Mouse (Mus musculus) CD4-positive, CD25-positive, alpha-beta regulatory T cell, adult 4 months (primary cell): Measurements from ENCODE around the gene Rassf3. TPM values are rescaled to one million over a fixed set of nuclear protein-coding genes. Genes with fewer than 3 reads are reported as not detected.

Experiments
- ATAC-seq: one replicate; pipeline ENCODE4 v1.8.0; 2017
- polyA plus RNA-seq, 2 experiments: library from polyadenylated mRNA; unstranded; fragments of 100-300 nt; shearing (Covaris generic); gene quantifications; one replicate each; pipeline ENCODE4 v1.2.1; 2017

Rassf3 gene
- polyA plus RNA-seq: 1 to 10 TPM; 5.4 to 5.5 TPM

DNA sequence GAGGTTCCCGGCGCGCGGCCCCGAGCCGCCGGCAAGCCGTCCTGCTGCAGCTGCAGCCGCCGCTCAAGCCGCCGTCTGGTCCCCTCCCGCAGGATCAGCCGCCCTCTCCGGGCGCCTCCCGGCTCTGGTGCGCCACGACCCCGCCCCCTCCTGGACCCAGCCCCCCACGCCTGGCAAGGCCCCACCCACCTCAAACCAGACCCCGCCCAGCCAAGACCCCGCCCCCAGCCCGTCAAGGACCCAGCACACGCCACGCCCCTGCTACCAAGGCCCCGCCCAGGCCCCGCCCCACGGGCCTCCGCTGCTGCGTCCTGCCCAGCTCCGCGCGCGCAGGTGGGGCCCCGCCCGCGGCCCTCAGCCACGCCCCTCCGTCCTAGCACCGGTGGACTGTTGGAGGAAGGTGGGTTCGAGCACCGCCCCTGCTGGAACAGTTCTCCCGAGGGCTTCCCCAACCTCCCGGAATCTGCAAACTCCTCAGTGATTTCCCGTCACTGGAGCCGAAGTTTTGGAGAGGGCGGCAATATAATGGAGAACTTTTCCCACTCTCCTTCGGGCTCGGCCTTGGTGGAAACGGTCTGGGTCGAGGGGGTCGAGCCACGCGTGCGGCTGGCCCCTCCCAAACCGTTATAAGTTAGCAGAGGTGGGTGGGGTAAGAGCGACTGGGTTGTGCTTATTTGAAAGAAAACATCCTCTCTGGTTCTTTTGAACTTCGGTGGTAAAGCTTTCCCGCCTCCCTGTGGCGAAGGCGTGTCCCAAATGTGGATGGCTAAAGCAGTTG is at the start of gene Rassf3:
Rassf3 (minus strand) TSS at position 158 of the 778 bp plus-strand sequence.
- peak; percentile 67 for ATAC-seq

DNA sequence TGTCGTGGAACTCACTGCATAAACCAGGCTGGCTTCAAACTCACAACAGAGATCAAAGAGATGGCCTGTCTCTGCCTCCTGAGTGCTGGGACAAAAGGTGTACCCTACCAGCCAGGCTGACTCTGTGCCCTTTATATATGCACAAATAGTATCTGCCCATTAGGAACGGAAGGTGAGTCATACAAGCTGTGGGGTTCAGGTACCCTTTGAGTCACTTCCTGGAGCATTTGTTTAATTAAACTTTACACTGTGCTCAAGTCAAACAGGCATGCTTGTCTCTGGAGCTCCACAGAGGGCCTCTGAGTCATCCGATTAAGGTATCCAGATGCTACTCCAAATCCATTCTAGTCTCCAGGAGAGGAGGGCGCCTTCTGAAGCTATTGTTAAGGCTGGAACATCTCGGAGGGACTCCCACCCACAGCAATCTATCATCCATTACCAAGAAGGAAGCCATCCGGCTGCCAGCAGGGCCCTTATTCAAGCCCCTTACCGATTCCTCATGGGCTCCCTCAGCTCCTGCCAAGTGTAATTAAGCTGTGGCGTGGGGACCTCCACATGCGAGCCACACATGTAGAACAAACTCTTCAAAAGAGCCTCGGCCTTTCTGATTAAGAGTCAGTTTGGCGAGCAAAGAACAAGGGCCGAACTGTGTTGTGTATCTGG is 44.9 kb upstream of the Rassf3 start:
- peak; percentile 97 for ATAC-seq

DNA sequence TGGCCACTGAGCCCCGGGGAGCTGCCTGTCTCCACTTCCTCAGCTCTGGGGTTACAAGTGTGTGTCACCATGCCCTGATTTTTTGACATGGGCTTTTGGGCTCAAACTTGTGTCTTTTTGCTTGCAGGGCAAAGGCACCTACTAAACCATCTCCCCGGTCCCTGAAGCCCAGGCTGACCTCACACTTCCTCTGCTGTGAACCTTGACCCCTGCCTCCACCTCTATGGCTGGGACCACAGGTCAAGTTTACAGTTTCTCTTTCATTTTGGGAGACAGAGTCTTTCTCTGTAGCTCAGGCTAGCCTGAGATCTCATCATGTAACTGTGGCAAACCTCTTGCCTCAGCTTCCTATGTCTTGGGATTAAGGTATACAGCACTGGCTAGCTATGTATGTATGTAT is 43.6 kb upstream of the Rassf3 start:
- ATAC-seq: no peak

DNA sequence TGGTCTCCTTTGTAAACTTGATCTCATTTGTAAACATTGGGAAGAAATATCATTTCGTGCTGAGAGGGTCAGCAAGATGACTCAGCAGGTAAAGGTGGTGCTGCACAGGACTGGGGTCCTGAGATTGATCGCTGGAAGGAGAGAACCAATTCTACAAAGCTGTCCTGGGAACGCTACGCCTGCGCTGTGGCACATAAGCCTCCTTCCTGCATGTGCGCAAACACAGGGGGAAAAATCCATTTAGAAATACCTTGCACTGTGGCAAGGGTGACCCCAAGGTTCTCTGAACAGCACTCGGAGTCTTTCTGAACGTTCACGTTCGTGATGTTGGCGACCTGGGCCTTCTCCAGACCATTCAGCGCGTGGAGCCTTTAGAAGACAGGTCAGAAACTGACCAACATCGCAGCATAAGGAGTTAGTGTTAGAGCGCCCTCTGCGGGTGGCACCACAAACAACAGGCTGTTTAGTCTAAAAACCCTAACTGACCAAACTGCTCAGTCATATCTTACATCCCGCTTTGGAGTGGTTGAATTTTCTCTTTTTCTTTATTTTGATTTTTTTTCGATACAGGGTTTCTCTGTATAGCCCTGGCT is 40.0 kb upstream of the Rassf3 start:
- ATAC-seq: peak; percentile 37

DNA sequence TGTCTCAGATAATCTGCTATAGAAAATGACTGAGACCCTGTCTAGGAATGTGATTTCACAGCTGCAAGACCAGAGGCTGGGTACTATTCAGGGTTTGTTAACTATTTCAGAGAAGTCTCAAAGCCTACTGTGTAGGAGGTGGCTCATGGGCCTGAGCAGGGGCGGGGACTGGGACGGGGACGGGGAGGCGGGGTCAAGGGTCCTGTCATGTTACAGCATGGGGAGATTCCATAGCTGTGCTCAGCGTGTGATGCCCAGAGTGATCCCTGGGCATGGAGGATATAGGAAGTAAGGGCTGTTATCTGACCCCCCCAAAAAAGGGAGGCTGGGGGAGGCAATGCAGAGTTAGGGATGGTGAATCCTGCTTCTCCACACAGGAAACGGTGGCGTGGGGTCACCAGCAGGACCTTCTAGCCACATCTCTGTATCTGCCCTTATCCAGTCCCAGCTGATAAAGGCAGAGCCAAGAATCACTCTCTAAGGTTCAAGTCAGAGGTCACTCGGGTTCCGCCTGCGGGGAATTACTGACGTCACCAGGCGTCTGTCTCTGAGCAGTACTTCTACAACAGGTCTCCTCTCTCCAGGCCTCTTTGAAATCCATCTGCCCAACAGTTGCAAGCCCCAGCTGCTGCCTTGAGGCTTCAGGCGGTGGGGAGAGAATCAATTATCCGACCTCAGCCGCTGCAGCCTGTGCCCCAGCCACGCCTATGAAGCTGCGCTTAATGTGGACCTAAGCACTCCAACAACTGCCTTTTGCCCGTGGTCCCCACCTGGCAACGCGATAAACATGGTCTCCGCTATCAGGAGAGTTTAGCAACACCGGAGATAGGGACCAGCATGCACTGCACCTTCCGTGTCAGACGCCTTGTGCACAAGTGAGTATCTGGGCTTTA is 33.9 kb upstream of the Rassf3 start:
- no peak for ATAC-seq

DNA sequence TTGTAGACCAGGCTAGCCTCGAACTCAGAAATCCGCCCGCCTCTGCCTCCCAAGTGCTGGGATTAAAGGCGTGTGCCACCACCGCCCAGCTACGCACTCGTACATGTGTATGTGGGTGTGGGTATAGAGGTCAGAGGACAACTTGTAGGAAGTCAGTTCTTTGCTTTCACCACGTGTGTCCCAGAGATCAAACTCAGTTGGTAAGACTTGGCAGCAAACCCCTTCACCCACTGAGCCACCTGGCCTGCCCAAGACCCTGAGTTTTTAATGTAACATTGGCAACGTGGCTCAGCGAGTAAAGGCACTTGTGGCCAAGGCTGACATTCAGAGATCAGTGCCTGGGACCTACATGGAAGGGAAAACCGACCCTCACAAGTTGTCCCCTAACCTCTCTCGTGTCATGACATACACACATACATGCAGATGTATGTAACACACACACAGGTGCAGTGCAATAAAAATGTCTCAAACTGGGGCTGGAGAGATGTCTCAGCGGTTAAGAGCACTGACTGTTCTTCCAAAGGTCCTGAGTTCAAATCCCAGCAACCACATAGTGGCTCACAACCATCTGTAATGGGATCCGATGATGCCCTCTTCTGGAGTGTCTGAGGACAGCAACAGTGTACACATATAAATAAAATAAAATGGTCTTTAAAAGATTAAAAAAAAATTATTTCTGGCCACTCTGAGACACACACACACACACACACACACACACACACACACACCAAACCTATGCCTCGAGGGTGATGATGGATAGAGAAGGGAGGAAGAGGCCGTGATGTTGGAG is 31.8 kb upstream of the Rassf3 start:
- ATAC-seq: peak; percentile 1

DNA sequence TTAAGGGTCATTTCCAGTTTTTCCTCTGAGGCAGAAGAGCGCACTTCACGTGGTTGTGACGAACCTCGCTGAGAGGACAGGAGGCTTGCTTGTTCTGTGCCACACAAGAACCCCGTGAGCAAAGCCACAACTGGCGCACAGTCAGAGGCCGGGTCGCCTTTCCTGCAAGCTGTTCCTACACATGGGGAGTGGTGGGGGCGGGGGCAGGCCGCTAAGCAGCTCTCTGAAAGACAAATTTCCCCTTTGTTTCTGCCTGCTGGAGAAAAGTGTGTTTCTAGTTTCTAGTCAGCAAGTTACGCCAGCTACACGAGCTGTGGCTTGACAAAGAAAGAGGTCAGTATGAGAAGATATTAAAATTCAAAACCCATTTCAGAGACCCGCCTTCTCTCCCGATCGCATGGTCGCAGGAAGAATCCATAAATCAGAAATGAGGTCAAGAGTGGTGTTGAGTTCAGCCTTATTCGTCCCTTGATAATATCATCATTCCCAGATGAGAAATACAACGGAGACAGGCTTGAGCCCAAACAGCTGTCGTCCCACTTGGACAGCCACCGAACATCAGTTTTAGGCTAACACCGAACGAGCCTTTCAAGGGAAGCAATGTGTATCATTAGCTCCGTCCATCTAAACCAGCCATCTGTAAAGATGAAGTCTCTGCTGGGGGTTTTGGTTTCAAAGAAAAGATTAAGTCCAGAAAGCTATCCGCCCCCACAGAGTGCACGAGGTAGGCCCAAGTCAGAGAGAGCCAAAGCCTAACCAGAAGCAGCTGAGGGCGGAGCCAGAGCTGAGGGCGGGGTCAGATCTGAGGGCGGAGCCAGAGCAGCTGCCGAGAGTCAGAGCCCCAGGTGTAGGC is 30.8 kb upstream of the Rassf3 start:
- ATAC-seq: peak; percentile 85

DNA sequence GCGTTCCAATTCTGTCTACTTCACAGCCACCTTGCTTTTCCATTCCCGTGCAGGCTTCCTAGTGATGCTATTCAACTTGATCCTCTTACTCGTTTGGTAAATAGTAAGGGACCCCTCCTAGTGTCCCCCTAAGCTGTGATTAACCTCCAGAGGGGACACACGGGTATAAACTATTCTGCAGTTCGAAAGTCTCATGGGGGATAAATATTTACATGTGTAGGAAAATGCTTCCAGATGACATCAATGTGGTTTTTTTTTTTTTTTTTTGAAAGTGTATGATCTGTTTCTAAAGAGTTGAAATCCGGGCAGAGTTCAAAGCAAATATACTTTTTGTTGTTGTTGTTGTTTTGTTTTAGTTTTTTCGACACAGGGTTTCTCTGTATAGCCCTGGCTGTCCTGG is 29.8 kb upstream of the Rassf3 start:
- no peak for ATAC-seq

DNA sequence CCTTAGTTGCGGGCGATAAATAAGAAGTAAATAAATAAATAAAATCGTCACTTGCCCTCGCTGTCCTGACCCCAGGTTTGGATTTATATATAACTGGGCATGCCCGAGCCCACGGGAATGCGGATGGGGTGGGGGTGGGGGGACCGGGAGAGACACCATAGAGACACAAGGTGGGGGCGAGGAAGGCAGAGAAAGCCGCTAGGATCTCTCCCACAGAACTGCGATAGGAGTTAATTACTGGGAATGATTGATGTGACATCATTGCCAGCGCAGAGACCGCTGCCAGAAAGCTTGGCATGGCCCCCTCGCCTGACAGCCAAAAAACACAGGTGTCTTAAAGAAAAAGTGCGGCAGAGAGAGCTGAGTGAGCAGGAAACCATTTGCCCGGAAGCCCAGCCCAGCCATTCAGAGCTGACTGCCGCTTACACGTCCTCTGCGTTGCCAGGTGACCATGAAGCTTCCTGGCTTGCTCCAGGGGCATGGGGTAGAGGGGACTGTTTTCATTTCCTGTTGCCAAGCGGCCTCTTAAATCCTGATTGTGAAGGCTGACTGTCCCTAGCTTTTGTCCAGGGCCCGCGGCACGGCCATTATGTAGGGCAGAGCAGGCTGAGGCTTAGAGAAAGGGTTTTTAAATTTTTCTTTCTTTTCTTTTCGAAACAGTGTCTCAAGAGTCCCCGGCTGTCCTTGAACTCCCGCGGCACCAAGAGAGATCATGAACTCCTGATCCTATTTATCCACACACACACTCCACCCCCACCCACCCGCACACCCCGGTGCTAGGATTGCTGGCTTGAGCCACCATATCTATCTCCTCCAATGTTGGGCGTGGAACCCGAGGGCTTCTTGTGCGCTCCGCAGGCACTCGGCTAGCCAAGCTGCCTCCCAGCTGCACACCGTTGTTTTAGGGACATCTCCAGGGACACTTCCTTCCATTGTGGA is 29.1 kb upstream of the Rassf3 start:
- ATAC-seq: peak; percentile 89

DNA sequence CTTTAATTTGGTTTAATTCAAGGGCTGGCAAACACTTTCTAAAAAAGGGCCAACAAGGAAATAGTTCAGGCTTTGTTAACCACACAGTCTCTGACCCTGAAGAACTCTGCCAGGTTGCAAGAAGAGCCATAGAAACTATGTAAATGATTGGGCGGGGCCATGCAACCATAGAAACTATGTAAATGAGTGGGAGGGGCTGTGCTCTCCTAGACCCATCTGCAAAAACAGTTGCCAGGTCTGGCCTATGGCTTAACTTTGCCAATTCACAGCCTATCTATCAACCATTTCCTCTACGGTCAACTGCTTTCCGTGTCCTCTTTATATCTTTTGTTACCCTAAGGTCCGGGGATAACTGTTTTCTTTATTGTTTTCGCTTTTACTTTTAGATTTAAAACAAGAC is 25.0 kb upstream of the Rassf3 start:
- peak; percentile 57 for ATAC-seq

DNA sequence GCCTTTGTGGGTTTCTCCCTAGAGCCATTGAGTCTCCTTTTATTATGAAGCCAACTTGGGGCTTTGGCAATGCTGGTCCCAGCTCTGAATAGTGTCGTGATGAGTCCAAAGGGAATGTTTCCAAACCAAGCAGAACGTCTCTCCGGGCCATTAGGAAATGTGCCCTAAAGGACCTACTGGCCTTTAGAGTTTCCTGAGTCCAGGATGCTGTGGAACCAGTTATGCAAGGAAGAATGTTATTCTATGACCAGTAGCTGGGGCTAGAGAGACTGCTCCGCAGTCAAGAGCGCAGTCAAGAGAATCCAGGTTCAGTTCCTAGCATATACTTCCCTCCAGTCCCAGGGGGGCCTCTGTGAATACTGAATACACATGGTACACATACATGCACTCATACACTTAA is 23.9 kb upstream of the Rassf3 start:
- ATAC-seq: no peak

DNA sequence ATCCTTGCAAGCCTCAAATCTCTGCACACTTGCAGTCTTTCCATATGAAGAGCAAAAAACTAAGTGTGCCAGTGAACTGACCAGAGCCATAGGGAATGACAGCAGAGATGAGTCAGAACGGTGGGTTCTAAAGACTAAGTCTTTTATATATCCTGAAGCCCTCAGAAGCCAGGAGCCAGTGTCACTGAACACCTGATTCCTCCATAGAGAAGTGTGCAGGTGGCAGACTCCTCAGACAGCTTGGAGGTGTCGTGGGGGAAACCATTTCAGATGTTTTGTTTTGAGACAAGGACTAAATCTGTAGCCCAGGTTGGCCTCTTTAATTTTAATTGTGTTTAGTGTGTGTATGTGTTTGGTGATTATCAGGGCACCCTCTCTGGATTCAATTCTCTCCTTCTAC is 22.9 kb upstream of the Rassf3 start:
- ATAC-seq: no peak

DNA sequence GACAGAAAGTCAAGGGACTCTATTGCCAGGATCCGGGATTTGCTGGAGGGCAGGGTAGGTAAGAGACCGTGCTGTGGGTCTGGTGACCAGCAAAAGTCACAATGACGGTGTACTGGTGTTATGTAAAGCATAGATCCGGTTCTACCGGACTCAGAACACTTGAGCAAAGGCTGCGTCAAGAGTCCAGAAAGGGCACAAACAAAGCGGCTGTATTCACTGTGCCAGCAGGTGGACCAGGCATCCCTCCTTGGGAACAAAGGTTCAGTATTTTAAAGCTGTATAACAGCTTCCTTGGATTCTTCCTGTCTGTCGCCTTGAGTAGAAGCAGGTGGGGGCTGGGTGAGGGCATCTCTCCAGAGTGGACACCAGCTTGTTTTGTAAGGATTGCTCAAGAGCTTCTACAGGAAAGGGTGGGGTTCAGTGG is 22.3 kb upstream of the Rassf3 start:
- ATAC-seq: no peak

DNA sequence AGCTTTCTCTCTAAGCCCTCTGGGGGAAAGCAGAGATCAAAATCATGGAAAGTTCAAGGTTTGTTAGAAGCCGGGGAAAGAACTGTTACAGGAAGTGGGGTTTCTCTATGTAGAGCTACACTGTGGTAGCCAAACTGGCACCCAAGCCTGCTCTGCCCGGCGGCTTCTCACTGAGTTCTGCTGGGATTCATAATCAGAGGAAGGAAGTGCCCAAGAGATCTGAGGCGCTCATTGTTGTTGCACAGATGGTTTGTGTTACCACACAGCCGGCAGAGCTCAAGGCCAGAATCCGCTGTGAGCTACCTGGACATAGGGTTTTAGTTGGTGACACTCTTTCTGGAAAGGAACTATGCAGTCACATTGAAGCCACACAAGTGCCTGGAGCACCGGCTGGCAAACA is 21.8 kb upstream of the Rassf3 start:
- ATAC-seq: peak; percentile 22

DNA sequence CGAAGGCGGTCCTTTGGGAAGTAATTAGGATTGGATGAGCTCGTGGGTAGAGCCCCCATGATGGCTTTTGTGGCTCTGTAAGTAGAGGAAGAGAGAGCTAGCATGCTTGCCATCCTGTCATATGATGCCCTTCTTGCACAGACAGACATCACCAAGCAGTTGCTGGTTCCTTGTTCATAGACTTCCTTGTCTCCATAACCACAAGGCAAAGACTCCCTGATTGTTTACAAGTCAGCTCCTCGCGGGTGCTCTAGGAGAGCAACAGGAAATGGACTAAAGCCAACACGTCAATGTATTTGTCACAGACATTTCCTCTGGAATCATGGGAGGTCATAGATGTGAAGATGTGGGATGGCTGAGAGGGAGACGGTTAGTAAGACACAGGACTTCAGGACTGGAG is 20.5 kb upstream of the Rassf3 start:
- ATAC-seq: no peak

DNA sequence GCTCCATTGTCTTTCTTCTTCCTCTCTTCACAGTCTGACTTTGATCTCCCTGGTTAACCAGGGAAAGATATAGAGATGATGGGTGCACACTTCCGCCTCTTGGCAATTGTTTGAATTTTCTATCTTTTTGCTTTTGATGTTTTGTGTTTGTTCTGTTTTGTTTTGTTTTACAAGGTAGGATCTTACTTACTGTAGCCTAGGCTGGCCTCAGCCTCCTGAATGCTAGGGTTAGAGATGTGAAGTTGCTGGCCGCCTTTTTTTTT is 17.9 kb upstream of the Rassf3 start:
- peak; percentile 33 for ATAC-seq

DNA sequence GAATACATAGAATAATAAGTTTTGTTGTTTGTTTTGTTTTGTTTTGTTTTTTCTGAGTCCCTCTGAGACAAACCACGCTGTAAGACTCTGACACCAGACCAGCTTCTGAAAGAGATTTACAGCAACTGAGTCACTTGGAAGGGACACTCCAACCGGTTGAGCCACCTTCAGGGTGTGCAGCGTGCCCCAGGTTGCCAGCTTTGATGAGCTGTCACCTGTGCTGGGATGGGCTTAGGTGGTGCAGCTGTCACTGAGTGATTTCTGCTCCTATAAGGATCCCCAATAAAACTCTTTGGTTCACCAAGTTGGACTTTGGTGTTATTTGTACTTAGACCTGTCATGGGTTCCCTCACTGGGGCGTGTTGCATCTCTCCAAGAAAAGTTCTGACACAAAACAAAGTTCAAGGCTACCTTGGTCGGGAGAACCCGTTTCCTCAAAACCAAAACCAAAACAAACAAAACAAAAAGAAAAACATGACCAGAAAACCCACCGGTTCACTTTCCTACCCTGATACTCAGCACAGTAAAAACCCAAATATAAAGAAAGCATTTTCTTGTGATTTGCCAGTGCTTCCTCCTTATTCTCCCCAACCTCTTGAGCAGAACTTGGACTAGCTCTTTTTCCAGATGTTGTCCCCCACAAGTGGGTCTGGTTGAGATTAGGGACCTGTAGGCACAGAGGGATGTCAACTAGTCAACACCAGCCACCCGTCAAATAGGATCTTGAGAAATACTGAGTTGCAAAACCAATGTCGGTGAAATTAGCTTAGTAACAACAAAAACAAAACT is 17.4 kb upstream of the Rassf3 start:
- ATAC-seq: no peak

DNA sequence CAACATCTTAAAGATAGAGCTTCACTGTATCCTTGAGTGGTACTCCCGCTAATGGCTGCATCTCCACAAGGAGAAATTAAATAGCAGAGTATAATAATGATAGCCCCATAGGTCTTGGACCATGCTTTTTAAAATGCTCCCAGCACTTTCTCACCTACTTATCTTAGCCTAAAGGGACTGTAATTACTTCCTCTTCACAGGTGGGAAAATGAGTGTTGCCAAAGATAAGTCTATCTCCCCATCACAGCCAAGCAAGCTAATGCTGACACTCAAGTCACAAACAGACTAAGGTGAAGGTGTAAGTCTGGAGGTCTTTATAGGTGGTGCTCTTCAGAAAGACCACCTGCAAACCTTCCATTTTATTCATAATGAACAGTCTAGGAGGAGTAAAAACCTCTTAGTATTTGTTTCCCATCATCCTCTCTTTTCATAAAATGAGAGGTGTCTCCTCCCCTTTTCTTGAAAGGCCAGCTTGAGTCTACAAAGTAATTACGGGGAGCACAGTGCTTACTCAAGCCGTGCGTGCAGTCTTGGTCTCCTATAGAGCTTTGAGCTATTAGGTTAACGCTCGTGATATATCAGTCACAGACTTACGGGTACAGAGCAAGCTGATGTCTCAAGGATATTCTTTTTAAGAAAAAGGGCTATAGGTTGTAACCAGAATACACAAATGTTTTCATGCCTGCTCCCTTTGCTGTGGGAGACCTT is 16.6 kb upstream of the Rassf3 start:
- no peak for ATAC-seq

DNA sequence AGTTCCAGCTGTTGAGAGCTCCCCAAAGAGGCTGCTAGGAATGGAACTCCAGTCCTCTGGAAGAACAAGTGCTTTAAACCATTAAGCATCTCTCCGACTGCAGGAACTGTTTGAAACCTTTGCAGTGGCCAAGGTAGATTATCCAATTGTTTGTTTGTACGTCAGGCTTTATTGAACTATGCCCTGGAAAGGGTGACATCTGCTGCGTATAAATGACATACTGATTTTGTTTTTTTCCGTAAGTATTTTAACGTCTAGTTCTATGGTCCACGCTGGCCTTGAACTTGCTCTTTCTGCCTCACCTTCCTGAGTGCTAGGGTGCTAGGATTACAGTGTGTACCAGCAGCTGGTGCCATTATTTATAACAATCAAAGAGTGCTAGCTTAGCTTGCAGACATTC is 13.8 kb upstream of the Rassf3 start:
- ATAC-seq: no peak
